Mouse (Mus musculus) lung, adult 18-20 months (tissue): ENCODE data around the gene Supt20.
"Not testable (repeated sequence)": the region's sequence is repeated elsewhere in the genome, so short reads cannot be mapped to it uniquely, and the experiment has no call there.

ENCODE experiments used
- DNase-seq, 2 experiments: peaks; one replicate each; pipeline ENCODE4 v3.0.0; 2022; ENCODE audit warnings: mixed read lengths in 2 of 2

The Supt20 gene

GRCm38 (mm10) chr3:54704106-54704505 is 11.5 kb downstream of the Supt20 start:
- DNase-seq: not testable (repeated sequence)

GRCm38 (mm10) chr3:54708972-54709371 is 16.4 kb downstream of the Supt20 start:
- DNase-seq: peak; percentile 26 to 35

- no peak for DNase-seq
These were observed 21.6 kb downstream of the Supt20 start, which contains the start of gene Gm21958 for GRCm38 (mm10) chr3:54714253-54714652. TSS of gene Gm21958 (minus strand) at chr3:54714353.

GRCm38 (mm10) chr3:54715461-54715860 is 22.9 kb downstream of the Supt20 start:
- no peak for DNase-seq

GRCm38 (mm10) chr3:54717348-54717747 is 24.7 kb downstream of the Supt20 start:
- no peak for DNase-seq

GRCm38 (mm10) chr3:54718947-54719346 is 26.3 kb downstream of the Supt20 start:
- peak in 1 of 2 experiments; percentile 32 for DNase-seq

GRCm38 (mm10) chr3:54723741-54724500 is 31.3 kb downstream of the Supt20 start:
- peak in 1 of 2 experiments; percentile 22 for DNase-seq

- no peak for DNase-seq
These were observed 32.7 kb downstream of the Supt20 start for GRCm38 (mm10) chr3:54725344-54725743.

GRCm38 (mm10) chr3:54727588-54727987 is 35.0 kb downstream of the Supt20 start:
- DNase-seq: no peak

- no peak for DNase-seq
These were observed 35.5 kb downstream of the Supt20 start for GRCm38 (mm10) chr3:54728100-54728499.

- DNase-seq: no peak
These were observed 39.1 kb downstream of the Supt20 start for GRCm38 (mm10) chr3:54731626-54732150.

- no peak for DNase-seq
These were observed 39.8 kb downstream of the Supt20 start for GRCm38 (mm10) chr3:54732371-54732770.

- peak; percentile 89 to 90 for DNase-seq
These were observed 42.0 kb downstream of the Supt20 start for GRCm38 (mm10) chr3:54734411-54735246.

- peak; percentile 85 to 87 for DNase-seq
These were observed 42.8 kb downstream of the Supt20 start, which contains the start of the genes Exosc8 and Alg5 for GRCm38 (mm10) chr3:54735247-54736046. TSS of gene Exosc8 (minus strand) at chr3:54735393. TSS of gene Alg5 (plus strand) at chr3:54735539.

GRCm38 (mm10) chr3:54736101-54736927 is 43.7 kb downstream of the Supt20 start:
- DNase-seq: no peak

GRCm38 (mm10) chr3:54737317-54737716 is 44.7 kb downstream of the Supt20 start:
- no peak for DNase-seq

- no peak for DNase-seq
These were observed 49.4 kb downstream of the Supt20 start for GRCm38 (mm10) chr3:54741965-54742364.

- DNase-seq: peak in 1 of 2 experiments; percentile 24
These were observed 53.2 kb downstream of the Supt20 start for GRCm38 (mm10) chr3:54745799-54746198.

- no peak for DNase-seq
These were observed 60.8 kb downstream of the Supt20 start for GRCm38 (mm10) chr3:54753411-54753810.

- DNase-seq: peak; percentile 51 to 57
These were observed 62.8 kb downstream of the Supt20 start, which contains the start of gene Smad9 for GRCm38 (mm10) chr3:54755145-54756041. TSS of gene Smad9 (plus strand) at chr3:54755582.
